Mouse (Mus musculus): Measurements from ENCODE around the gene Gm49373. TPM values are rescaled to one million over a fixed set of nuclear protein-coding genes. Genes with fewer than 3 reads are reported as not detected.

Gene Gm49373
- polyA plus RNA-seq, 1 experiment from 2014 or later = 0.91 TPM

GRCm38 (mm10) chr9:21097793-21098192 is 24.9 kb upstream of the Gm49373 start:
- 85% methylated on average over 8 of the region's 8 CpGs for WGBS
- Histone ChIP-seq H3K4me1 (replicated peaks) (no peaks in the 10 kb centered on the region), H3K27me3 (no peaks in the 10 kb centered on the region), H3K4me3 (no peak overlapping the region), H3K36me3 (no peaks in the 10 kb centered on the region), H3K4me2 (no peak overlapping the region), H3K9me3 (no peaks in the 10 kb centered on the region), H3K9ac (no peak overlapping the region), H3K27ac (replicated peaks) (no peak overlapping the region)
- no peak for ATAC-seq (ENCODE audit: low read depth)

GRCm38 (mm10) chr9:21095958-21096357 is 23.1 kb upstream of the Gm49373 start:
- no peaks in the 10 kb centered on the region for H3K9me3 ChIP-seq
- no peaks in the 10 kb centered on the region for H3K36me3 ChIP-seq
- 83% methylated on average over 4 of the region's 4 CpGs for WGBS
- no peak overlapping the region for H3K4me3 ChIP-seq
- no peak overlapping the region for H3K4me2 ChIP-seq
- H3K9ac ChIP-seq = no peak overlapping the region
- no peaks in the 10 kb centered on the region for H3K27me3 ChIP-seq
- H3K27ac ChIP-seq (replicated peaks) = no peak overlapping the region
- ATAC-seq (ENCODE audit: low read depth) = no peak
- H3K4me1 ChIP-seq (replicated peaks) = peaks cover 5% of the 10 kb centered on the region

GRCm38 (mm10) chr9:21093423-21093822 is 20.5 kb upstream of the Gm49373 start:
- no peak for ATAC-seq (ENCODE audit: low read depth)
- Histone ChIP-seq H3K36me3 (peaks cover 18% of the 10 kb centered on the region), H3K4me3 (no peak overlapping the region), H3K27me3 (no peaks in the 10 kb centered on the region), H3K4me1 (replicated peaks) (peaks cover 23% of the 10 kb centered on the region), H3K27ac (replicated peaks) (no peak overlapping the region), H3K4me2 (no peak overlapping the region), H3K9ac (no peak overlapping the region), H3K9me3 (no peaks in the 10 kb centered on the region)
- 94% methylated on average over 9 of the region's 9 CpGs for WGBS

- Histone ChIP-seq H3K27me3 (no peaks in the 10 kb centered on the region), H3K4me1 (replicated peaks) (peaks cover 23% of the 10 kb centered on the region), H3K9ac (peak within 1 kb of the TSS; percentile 80), H3K4me3 (peak within 1 kb of the TSS; percentile 59), H3K4me2 (peak within 1 kb of the TSS; percentile 90), H3K27ac (replicated peaks) (peak within 1 kb of the TSS; percentile 86), H3K9me3 (no peaks in the 10 kb centered on the region), H3K36me3 (peaks cover 34% of the 10 kb centered on the region)
- peak; percentile 99 for ATAC-seq (ENCODE audit: low read depth)
- under 1% methylated on average over 54 of the region's 54 CpGs for WGBS
These were observed 18.9 kb upstream of the Gm49373 start, which contains the start of the genes Gm38431 and Raver1 for GRCm38 (mm10) chr9:21091707-21092320. TSS of gene Gm38431 (minus strand) at chr9:21091997. TSS of gene Raver1 (minus strand) at chr9:21092008.

GRCm38 (mm10) chr9:21090972-21091706 is 18.2 kb upstream of the Gm49373 start:
- Histone ChIP-seq H3K27me3 (no peaks in the 10 kb centered on the region), H3K27ac (replicated peaks) (peak overlapping the region; percentile 86), H3K4me1 (replicated peaks) (peaks cover 23% of the 10 kb centered on the region), H3K36me3 (peaks cover 41% of the 10 kb centered on the region), H3K4me2 (peak overlapping the region; percentile 90), H3K9me3 (no peaks in the 10 kb centered on the region), H3K4me3 (peak overlapping the region; percentile 59), H3K9ac (peak overlapping the region; percentile 80)
- 4% methylated on average over 24 of the region's 24 CpGs for WGBS
- peak; percentile 36; the same call in 1 of the 2 replicates for ATAC-seq (ENCODE audit: low read depth)

- Histone ChIP-seq H3K36me3 (peaks cover 47% of the 10 kb centered on the region), H3K9me3 (no peaks in the 10 kb centered on the region), H3K27ac (replicated peaks) (no peak overlapping the region), H3K4me2 (peak overlapping the region; percentile 90), H3K4me3 (peak overlapping the region; percentile 59), H3K27me3 (no peaks in the 10 kb centered on the region), H3K9ac (peak overlapping the region; percentile 80), H3K4me1 (replicated peaks) (peaks cover 23% of the 10 kb centered on the region)
- ATAC-seq (ENCODE audit: low read depth) = no peak
- 87% methylated on average over 1 of the region's 1 CpGs for WGBS
These were observed 17.6 kb upstream of the Gm49373 start for GRCm38 (mm10) chr9:21090537-21090936.

- WGBS = 95% methylated on average over 3 of the region's 3 CpGs
- Histone ChIP-seq H3K36me3 (peaks cover 95% of the 10 kb centered on the region), H3K9ac (no peak overlapping the region), H3K4me1 (replicated peaks) (no peaks in the 10 kb centered on the region; the same call in 1 of the 2 replicates), H3K27me3 (no peaks in the 10 kb centered on the region), H3K4me3 (no peak overlapping the region), H3K4me2 (no peak overlapping the region), H3K27ac (replicated peaks) (no peak overlapping the region), H3K9me3 (no peaks in the 10 kb centered on the region)
- no peak for ATAC-seq (ENCODE audit: low read depth)
These were observed 10.4 kb upstream of the Gm49373 start for GRCm38 (mm10) chr9:21083324-21083723.

- Histone ChIP-seq H3K4me2 (no peak overlapping the region), H3K36me3 (peaks cover 95% of the 10 kb centered on the region), H3K9me3 (no peaks in the 10 kb centered on the region), H3K4me3 (no peak overlapping the region), H3K27me3 (no peaks in the 10 kb centered on the region), H3K27ac (replicated peaks) (no peak overlapping the region), H3K9ac (no peak overlapping the region), H3K4me1 (replicated peaks) (no peaks in the 10 kb centered on the region)
- no peak for ATAC-seq (ENCODE audit: low read depth)
- WGBS = 84% methylated on average over 9 of the region's 9 CpGs
These were observed 8.2 kb upstream of the Gm49373 start for GRCm38 (mm10) chr9:21081127-21081526.

GRCm38 (mm10) chr9:21075625-21076024 is 2.7 kb upstream of the Gm49373 start:
- WGBS = 94% methylated on average over 3 of the region's 3 CpGs
- Histone ChIP-seq H3K27me3 (no peaks in the 10 kb centered on the region), H3K4me3 (no peak overlapping the region), H3K4me2 (no peak overlapping the region), H3K27ac (replicated peaks) (no peak overlapping the region), H3K36me3 (peaks cover 63% of the 10 kb centered on the region), H3K4me1 (replicated peaks) (peaks cover 20% of the 10 kb centered on the region), H3K9me3 (no peaks in the 10 kb centered on the region), H3K9ac (no peak overlapping the region)
- no peak for ATAC-seq (ENCODE audit: low read depth)

GRCm38 (mm10) chr9:21074173-21074572 is 1.3 kb upstream of the Gm49373 start:
- H3K4me3 ChIP-seq = no peak overlapping the region
- H3K4me1 ChIP-seq (replicated peaks) = peaks cover 20% of the 10 kb centered on the region
- H3K9ac ChIP-seq = no peak overlapping the region
- H3K4me2 ChIP-seq = peak overlapping the region; percentile 93; the same call in 1 of the 2 replicates
- H3K9me3 ChIP-seq = no peaks in the 10 kb centered on the region
- WGBS = 88% methylated on average over 1 of the region's 1 CpGs
- no peak for ATAC-seq (ENCODE audit: low read depth)
- no peaks in the 10 kb centered on the region for H3K27me3 ChIP-seq
- H3K36me3 ChIP-seq = peaks cover 56% of the 10 kb centered on the region
- 0 out of 2 replicates have a peak overlapping the region, but pooled peaks have one; percentile 65 for H3K27ac ChIP-seq (replicated peaks)

GRCm38 (mm10) chr9:21072641-21073040 is 255 bp downstream of the Gm49373 start:
- Histone ChIP-seq H3K9me3 (no peaks in the 10 kb centered on the region), H3K9ac (peak overlapping the region; percentile 86), H3K36me3 (peaks cover 48% of the 10 kb centered on the region), H3K4me2 (peak overlapping the region; percentile 93), H3K4me3 (peak overlapping the region; percentile 89), H3K4me1 (replicated peaks) (peaks cover 20% of the 10 kb centered on the region), H3K27me3 (no peaks in the 10 kb centered on the region), H3K27ac (replicated peaks) (no peak overlapping the region; the same call in 1 of the 2 replicates)
- WGBS = 16% methylated on average over 4 of the region's 4 CpGs
- peak; percentile 9 for ATAC-seq (ENCODE audit: low read depth)

GRCm38 (mm10) chr9:21067006-21067684 is 5.8 kb downstream of the Gm49373 start, which contains the start of gene Zglp1:
TSS of gene Zglp1 (minus strand) at chr9:21067093.
- Histone ChIP-seq H3K4me2 (no peak within 1 kb of the TSS), H3K4me3 (no peak within 1 kb of the TSS), H3K27me3 (no peaks in the 10 kb centered on the region), H3K36me3 (peaks cover 58% of the 10 kb centered on the region), H3K27ac (replicated peaks) (no peak within 1 kb of the TSS), H3K9me3 (no peaks in the 10 kb centered on the region), H3K9ac (no peak within 1 kb of the TSS), H3K4me1 (replicated peaks) (peaks cover 7% of the 10 kb centered on the region)
- no peak for ATAC-seq (ENCODE audit: low read depth)
- 84% methylated on average over 27 of the region's 27 CpGs for WGBS

Data from neural tube, embryonic 13.5 days (tissue).